Mouse (Mus musculus) G1E (cell line): ENCODE measurements around the gene Pik3cd.

Experiments
- CTCF ChIP-seq: IDR thresholded peaks from 2 replicates; pipeline ENCODE4 v1.5.1; 2012; ENCODE audit warnings: low read depth, low read length, inconsistent platforms, mixed read lengths
- GATA1 ChIP-seq: IDR thresholded peaks from 2 replicates; pipeline ENCODE4 v1.6.1; 2012; ENCODE audit warnings: borderline replicate concordance, low read length, inconsistent platforms, mixed read lengths
- GATA2 ChIP-seq: IDR thresholded peaks from 2 replicates; pipeline ENCODE4 v1.6.1; 2012; ENCODE audit warnings: low read depth, low read length, inconsistent platforms, borderline replicate concordance
- POLR2AphosphoS5 ChIP-seq: IDR thresholded peaks from 2 replicates; pipeline ENCODE4 v1.6.1; 2012; ENCODE audit warnings: low read depth, low read length, inconsistent platforms; ENCODE audit not compliant: insufficient replicate concordance
- TAL1 ChIP-seq: conservative IDR thresholded peaks from 2 replicates; pipeline ENCODE4 v1.6.1; 2012; ENCODE audit warnings: low read depth, low read length, inconsistent platforms, mixed read lengths

DNA sequence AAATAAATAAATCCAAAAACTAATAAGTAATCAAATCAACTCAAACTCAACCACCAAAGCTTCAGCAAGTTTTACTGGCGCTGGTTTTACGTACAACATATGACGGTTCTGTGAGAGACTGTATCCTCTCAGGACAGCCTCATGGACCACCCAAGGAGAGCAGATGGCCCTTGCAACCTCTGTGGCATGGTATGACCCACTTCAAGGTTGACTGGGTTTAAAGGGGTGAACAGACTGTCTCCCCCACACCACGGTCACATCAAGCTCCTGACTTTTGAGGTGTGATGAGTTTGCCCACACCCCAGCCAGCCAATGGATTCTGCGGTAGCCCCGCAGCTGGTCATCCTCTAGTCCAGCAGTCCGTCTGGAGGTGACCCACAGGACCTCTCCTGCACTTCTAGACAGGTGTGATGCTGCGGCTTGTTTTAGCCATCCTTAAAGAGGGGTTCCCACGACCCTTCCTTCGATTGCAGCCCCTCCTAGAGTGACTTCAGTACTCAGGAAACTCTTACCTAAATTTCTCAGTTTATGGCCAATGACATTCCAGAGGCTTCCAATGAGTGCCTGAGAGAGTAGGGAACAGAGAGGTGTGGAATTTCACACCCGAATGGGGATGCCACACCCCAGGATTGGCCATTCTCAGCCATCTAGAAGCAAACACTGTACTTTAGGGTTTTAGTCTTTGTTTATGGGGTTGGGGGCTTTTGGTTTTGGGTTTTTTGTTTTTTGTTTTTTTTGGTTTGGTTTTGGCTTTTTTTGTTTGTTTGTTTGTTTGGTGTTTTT lies 17.3 kb downstream of the Pik3cd start:
- no peak for TF ChIP-seq CTCF
- no peak for TF ChIP-seq GATA1
- TF ChIP-seq TAL1, result no peak
- TF ChIP-seq POLR2AphosphoS5, result no peak
- no peak for TF ChIP-seq GATA2
